In genomic region chr19:3952099-3952498, GRCm38 (mm10) we compare ENCODE assay signal across 19 mouse cellular contexts. TPM values are rescaled to one million over a fixed set of nuclear protein-coding genes. Genes with fewer than 3 reads are reported as not detected.
"Had no signal": no experiment of that assay in that cellular context is flagged by ENCODE, and none has a peak within 500 bp of the region (broad histone marks: within the 10 kb centered on the region; RNA-seq: fewer than 3 reads in every experiment).

No protein-coding gene starts in this region.

- H3K27me3 ChIP-seq: neural tube, embryonic 13.5 days; neural tube, embryonic 15.5 days; stomach, embryonic 15.5 days had no signal

- H3K4me3 ChIP-seq: neural tube, embryonic 13.5 days; neural tube, embryonic 15.5 days; stomach, embryonic 15.5 days had no signal

- H3K36me3 ChIP-seq: neural tube, embryonic 13.5 days; neural tube, embryonic 15.5 days; stomach, embryonic 15.5 days had no signal

- H3K9ac ChIP-seq: neural tube, embryonic 13.5 days; neural tube, embryonic 15.5 days; stomach, embryonic 15.5 days had no signal

- H3K27ac ChIP-seq: neural tube, embryonic 13.5 days; neural tube, embryonic 15.5 days; stomach, embryonic 15.5 days; stomach, postnatal 0 days had no signal

- H3K4me1 ChIP-seq: neural tube, embryonic 13.5 days; neural tube, embryonic 15.5 days; stomach, embryonic 15.5 days had no signal

- DNase-seq: retina, postnatal 1 day; right cerebral cortex, adult 18-20 months; right cerebral cortex, postnatal 14 days; right cerebral cortex, postnatal 25 days; right cerebral cortex, postnatal 4 days; spleen, adult 18-20 months; thymus, adult 18-20 months; thymus, adult 2 months; thymus, postnatal 14 days; thymus, postnatal 25 days; thymus, postnatal 36 days; thymus, postnatal 4 days had no signal

- H3K4me2 ChIP-seq: neural tube, embryonic 13.5 days; neural tube, embryonic 15.5 days; stomach, embryonic 15.5 days had no signal

- H3K9me3 ChIP-seq: neural tube, embryonic 13.5 days; neural tube, embryonic 15.5 days; stomach, embryonic 15.5 days had no signal

RNA-seq across cellular contexts. Expression of gene Aldh3b3, which starts 6.3 kb away (rescaled TPM):
- total RNA-seq: neutrophil, adult 5-6 weeks had no signal
- polyA plus RNA-seq: neural tube, embryonic 13.5 days; neural tube, embryonic 14.5 days; neural tube, embryonic 15.5 days; small intestine, adult 2 months had no signal

RNA-seq across cellular contexts. Expression of gene Aldh3b2, which starts 20.0 kb away (rescaled TPM):
- total RNA-seq: neutrophil, adult 5-6 weeks had no signal

RNA-seq across cellular contexts. Expression of gene Acy3, which starts 34.3 kb away (rescaled TPM):
- total RNA-seq: neutrophil, adult 5-6 weeks had no signal
